Comparison of ENCODE assay signal across 9 mouse cellular contexts in the genomic region with DNA sequence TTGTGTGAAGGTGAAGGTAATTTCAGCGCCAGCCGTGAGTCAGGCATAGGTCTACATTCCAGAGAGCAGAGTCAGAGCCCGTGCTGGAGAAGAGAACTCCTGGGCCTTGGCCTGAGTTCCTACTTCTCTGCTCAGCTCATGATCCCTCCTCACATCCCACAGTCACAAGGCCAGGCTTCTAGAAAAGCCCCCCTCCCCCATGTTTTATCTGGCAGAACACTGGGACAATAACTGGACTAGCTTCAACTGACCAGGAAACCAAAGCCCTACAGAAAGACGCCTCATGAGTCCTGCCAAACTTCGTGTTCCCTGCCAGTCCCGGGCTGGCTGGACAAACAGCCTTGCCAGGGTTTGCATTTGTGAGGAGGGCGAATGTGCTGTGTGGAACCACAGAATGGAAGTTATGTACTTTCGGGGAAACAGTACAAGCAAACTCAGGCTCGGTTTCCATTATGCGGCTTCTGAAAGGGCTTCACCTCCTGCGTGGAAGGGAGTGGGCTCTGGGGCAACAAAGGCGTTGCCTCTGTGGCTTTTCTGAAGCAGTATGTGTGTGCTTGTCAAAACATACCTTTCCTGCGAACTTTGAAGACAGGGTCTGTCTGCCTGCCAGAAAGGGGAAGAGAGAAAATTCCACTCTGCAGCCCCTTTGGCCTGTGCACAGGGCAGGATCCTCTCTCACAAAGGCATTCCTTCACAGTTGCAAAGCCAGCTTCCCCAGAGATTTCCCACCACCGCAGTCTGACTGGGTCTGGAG.
DNase-seq lines count a peak whose midpoint lies in the region; ATAC-seq and TF ChIP-seq lines count a peak whose summit lies in the region.
"Had no signal": no experiment of that assay in that cellular context is flagged by ENCODE, and none has a peak within 500 bp of the region (broad histone marks: within the 10 kb centered on the region; RNA-seq: fewer than 3 reads in every experiment).

No protein-coding gene starts in this region.

- no peaks in the 10 kb centered on the region for H3K79me3 ChIP-seq in C2C12 (ENCODE audit: low read depth)

- no peak for TF ChIP-seq CTCF in C2C12 (IDR thresholded peaks at IDR 0.05; ENCODE audit: control insufficient read depth, insufficient read depth, insufficient read length)
- no peak for TF ChIP-seq CTCF in left cerebral cortex, adult 2 months (IDR thresholded peaks at IDR 0.05)

- no peaks in the 10 kb centered on the region for H3K79me2 ChIP-seq in C2C12 (ENCODE audit: control insufficient read depth, insufficient read depth)

- no peaks in the 10 kb centered on the region for H3K36me3 ChIP-seq in C2C12 (ENCODE audit: control insufficient read depth, insufficient read depth)
- no peaks in the 10 kb centered on the region for H3K36me3 ChIP-seq in hindbrain, embryonic 12.5 days
- H3K36me3 ChIP-seq in midbrain, embryonic 13.5 days = no peaks in the 10 kb centered on the region

- H3K27ac ChIP-seq in hindbrain, embryonic 12.5 days = peak overlapping the region; percentile 62
- H3K27ac ChIP-seq in left cerebral cortex, adult 2 months = peak overlapping the region; percentile 52
- peak overlapping the region; percentile 10 for H3K27ac ChIP-seq in midbrain, embryonic 13.5 days
- H3K27ac ChIP-seq: macrophage had no signal

- no peaks in the 10 kb centered on the region for H3K27me3 ChIP-seq in C2C12 (ENCODE audit: control insufficient read depth, insufficient read depth, insufficient read length)
- no peaks in the 10 kb centered on the region for H3K27me3 ChIP-seq in hindbrain, embryonic 12.5 days
- no peaks in the 10 kb centered on the region for H3K27me3 ChIP-seq in midbrain, embryonic 13.5 days

- 47% methylated on average over 14 of the region's 14 CpGs for WGBS in hindbrain, embryonic 12.5 days
- 48% methylated on average over 14 of the region's 14 CpGs for WGBS in midbrain, embryonic 13.5 days

- H3K4me2 ChIP-seq in hindbrain, embryonic 12.5 days (replicated peaks) = no peak overlapping the region
- H3K4me2 ChIP-seq in midbrain, embryonic 13.5 days (replicated peaks) = no peak overlapping the region

- ATAC-seq in hindbrain, embryonic 12.5 days (ENCODE audit: low FRiP score) = no peak
- ATAC-seq in midbrain, embryonic 13.5 days = peak; percentile 38; the same call in 1 of the 2 replicates

- no peak overlapping the region for H3K9ac ChIP-seq in hindbrain, embryonic 12.5 days
- no peak overlapping the region for H3K9ac ChIP-seq in midbrain, embryonic 13.5 days (replicated peaks)

- H3ac ChIP-seq in C2C12 (ENCODE audit: control insufficient read depth, insufficient read length, low read depth) = no peak overlapping the region

- DNase-seq in adrenal gland, postnatal 36 days = peak; percentile 77 to 80
- DNase-seq in frontal cortex, postnatal 36 days (ENCODE audit: low spot score in 2 of 2) = peak; percentile 13 to 28
- DNase-seq in left cerebral cortex, adult 2 months (ENCODE audit: extremely low spot score in 1 of 2, low spot score in 2 of 2) = peak in 1 of 2 experiments; percentile 15
- peak; percentile 34 for DNase-seq in urinary bladder, postnatal 25 days (ENCODE audit: low spot score)
- no peak for DNase-seq in B cell, adult 2 months

- H3K4me1 ChIP-seq in hindbrain, embryonic 12.5 days = peaks cover 36% of the 10 kb centered on the region
- peaks cover 38% of the 10 kb centered on the region for H3K4me1 ChIP-seq in midbrain, embryonic 13.5 days (replicated peaks)

- H3K9me3 ChIP-seq in hindbrain, embryonic 12.5 days (replicated peaks) = no peaks in the 10 kb centered on the region
- no peaks in the 10 kb centered on the region for H3K9me3 ChIP-seq in midbrain, embryonic 13.5 days

- intact Hi-C loops in left cerebral cortex, adult 2 months (cut with DNase I) = no loop called here

- no peak overlapping the region for H3K4me3 ChIP-seq in C2C12 (ENCODE audit: insufficient read depth, poor library complexity, severe bottlenecking)
- H3K4me3 ChIP-seq in hindbrain, embryonic 12.5 days = no peak overlapping the region
- H3K4me3 ChIP-seq in left cerebral cortex, adult 2 months = no peak overlapping the region
- no peak overlapping the region for H3K4me3 ChIP-seq in midbrain, embryonic 13.5 days (replicated peaks)

TF ChIP-seq in C2C12, 6 proteins besides CTCF, POLR2A, EP300 and RAD21:
- TF ChIP-seq USF1 (IDR thresholded peaks at IDR 0.05; ENCODE audit: low read depth) = peak; percentile 8
- no peak for TF ChIP-seq MYOG (IDR thresholded peaks at IDR 0.05; ENCODE audit: control insufficient read depth, extremely low read depth, insufficient read length)
- TF ChIP-seq CEBPB (IDR thresholded peaks at IDR 0.05; ENCODE audit: low read depth) = no peak
- no peak for TF ChIP-seq FOSL1 (IDR thresholded peaks at IDR 0.05; ENCODE audit: insufficient read depth, low read length, poor library complexity, severe bottlenecking)
- no peak for TF ChIP-seq MYOD1 (IDR thresholded peaks at IDR 0.05; ENCODE audit: control insufficient read depth, insufficient read length, low read depth)
- TF ChIP-seq MAX (IDR thresholded peaks at IDR 0.05) = peak; percentile 22

Comparison
In these comparisons a context has a peak if more than half of its experiments do, and no peak if none do; other contexts are left out.
1. DNase-seq: peak in adrenal gland, postnatal 36 days (2 of 2), frontal cortex, postnatal 36 days (2 of 2) and urinary bladder, postnatal 25 days (single experiment); none in B cell, adult 2 months (0 of 2).
2. H3K27ac ChIP-seq: peak in every context shown above with its lines; median percentile 62 in hindbrain, embryonic 12.5 days; 52 in left cerebral cortex, adult 2 months; 10 in midbrain, embryonic 13.5 days.